Comparison of ENCODE assay signal across 19 mouse cellular contexts in genomic region chr13:107736581-107736980, GRCm38 (mm10).
"Had no signal": no experiment of that assay in that cellular context is flagged by ENCODE, and none has a peak within 500 bp of the region (broad histone marks: within the 10 kb centered on the region; RNA-seq: fewer than 3 reads in every experiment).

No protein-coding gene starts in this region.

- DNase-seq: kidney, postnatal 10 days; kidney, postnatal 36 days; layer of hippocampus, postnatal 36 days; liver, embryonic 13.5 days; lung, adult 2 months; right cerebral cortex, adult 18-20 months; right cerebral cortex, postnatal 14 days; right cerebral cortex, postnatal 4 days; thymus, adult 2 months; thymus, postnatal 14 days; thymus, postnatal 4 days had no signal

- H3K4me3 ChIP-seq: kidney, embryonic 15.5 days; left cerebral cortex, adult 2 months; liver, embryonic 13.5 days; midbrain, embryonic 12.5 days; midbrain, embryonic 15.5 days; neural tube, embryonic 12.5 days; neural tube, embryonic 15.5 days had no signal

- ATAC-seq: midbrain, embryonic 15.5 days had no signal

- H3K9ac ChIP-seq: kidney, embryonic 15.5 days; liver, embryonic 13.5 days; midbrain, embryonic 12.5 days; midbrain, embryonic 15.5 days; neural tube, embryonic 12.5 days; neural tube, embryonic 15.5 days had no signal

- H3K36me3 ChIP-seq: liver, embryonic 13.5 days had no signal

- H3K4me1 ChIP-seq: kidney, embryonic 15.5 days; liver, embryonic 13.5 days; midbrain, embryonic 12.5 days; midbrain, embryonic 15.5 days; neural tube, embryonic 12.5 days had no signal

- H3K4me2 ChIP-seq: kidney, embryonic 15.5 days; liver, embryonic 13.5 days; midbrain, embryonic 12.5 days; midbrain, embryonic 15.5 days; neural tube, embryonic 12.5 days; neural tube, embryonic 15.5 days had no signal

- H3K27me3 ChIP-seq: kidney, embryonic 15.5 days; liver, embryonic 13.5 days; midbrain, embryonic 12.5 days; midbrain, embryonic 15.5 days; neural tube, embryonic 12.5 days; neural tube, embryonic 15.5 days had no signal

- H3K9me3 ChIP-seq: kidney, embryonic 15.5 days; liver, embryonic 13.5 days; midbrain, embryonic 12.5 days; midbrain, embryonic 15.5 days; neural tube, embryonic 12.5 days; neural tube, embryonic 15.5 days had no signal

- H3K27ac ChIP-seq: kidney, embryonic 15.5 days; left cerebral cortex, adult 2 months; liver, embryonic 13.5 days; macrophage; midbrain, embryonic 12.5 days; midbrain, embryonic 15.5 days; neural tube, embryonic 12.5 days; neural tube, embryonic 15.5 days; stomach, postnatal 0 days had no signal
